8 mouse cellular contexts compared by ENCODE assay signal in the genomic region with DNA sequence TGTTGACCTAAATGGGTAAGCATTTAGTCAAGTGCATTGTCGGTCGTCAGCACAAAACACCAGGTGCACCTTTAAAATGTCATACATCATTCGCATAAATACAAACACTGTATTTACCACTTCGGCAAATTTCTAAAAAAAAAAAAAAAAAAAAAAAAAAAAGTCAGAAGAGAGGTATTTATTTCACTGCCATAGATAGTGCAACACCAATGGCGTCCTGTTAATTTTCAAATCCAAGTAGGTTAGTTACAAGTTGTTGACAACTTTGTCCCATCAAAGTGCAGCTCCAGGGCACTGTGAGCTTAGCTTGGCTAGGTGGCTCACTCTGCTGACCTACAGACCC. TPM values are rescaled to one million over a fixed set of nuclear protein-coding genes. Genes with fewer than 3 reads are reported as not detected.
DNase-seq lines count a peak whose midpoint lies in the region; ATAC-seq and TF ChIP-seq lines count a peak whose summit lies in the region.

No protein-coding gene starts in this region.

- H3K4me3 ChIP-seq in heart, embryonic 15.5 days = peak overlapping the region; percentile 73
- peak overlapping the region; percentile 84 for H3K4me3 ChIP-seq in G1E (ENCODE audit: low read depth, low read length)
- H3K4me3 ChIP-seq in hindbrain, embryonic 10.5 days = peak overlapping the region; percentile 87
- H3K4me3 ChIP-seq in midbrain, embryonic 10.5 days = peak overlapping the region; percentile 87

- 25% methylated on average over 5 of the region's 5 CpGs for WGBS in heart, embryonic 15.5 days
- WGBS in hindbrain, embryonic 10.5 days = 14% methylated on average over 5 of the region's 5 CpGs
- 14% methylated on average over 5 of the region's 5 CpGs for WGBS in midbrain, embryonic 10.5 days

- no peaks in the 10 kb centered on the region for H3K9me3 ChIP-seq in heart, embryonic 15.5 days (replicated peaks)
- H3K9me3 ChIP-seq in G1E (replicated peaks) = peaks cover 4% of the 10 kb centered on the region; the same call in 1 of the 2 replicates
- no peaks in the 10 kb centered on the region for H3K9me3 ChIP-seq in hindbrain, embryonic 10.5 days
- peaks cover 3% of the 10 kb centered on the region; the same call in 1 of the 2 replicates for H3K9me3 ChIP-seq in midbrain, embryonic 10.5 days (replicated peaks)

- H3K4me2 ChIP-seq in heart, embryonic 15.5 days = peak overlapping the region; percentile 74

- H3K9ac ChIP-seq in heart, embryonic 15.5 days = peak overlapping the region; percentile 72

- peaks cover 11% of the 10 kb centered on the region for H3K4me1 ChIP-seq in heart, embryonic 15.5 days (replicated peaks)
- peaks cover 67% of the 10 kb centered on the region for H3K4me1 ChIP-seq in G1E (ENCODE audit: insufficient read depth, low read depth, low read length)
- H3K4me1 ChIP-seq in hindbrain, embryonic 10.5 days (replicated peaks) = peaks cover 30% of the 10 kb centered on the region
- peaks cover 46% of the 10 kb centered on the region for H3K4me1 ChIP-seq in midbrain, embryonic 10.5 days

- TF ChIP-seq CTCF in G1E (IDR thresholded peaks at IDR 0.05; ENCODE audit: low read depth, low read length) = no peak

- no peaks in the 10 kb centered on the region for H3K27me3 ChIP-seq in heart, embryonic 15.5 days
- no peaks in the 10 kb centered on the region for H3K27me3 ChIP-seq in G1E (ENCODE audit: insufficient read depth, low read length)
- H3K27me3 ChIP-seq in hindbrain, embryonic 10.5 days (ENCODE audit: insufficient read depth, poor library complexity, severe bottlenecking) = no peaks in the 10 kb centered on the region
- no peaks in the 10 kb centered on the region for H3K27me3 ChIP-seq in midbrain, embryonic 10.5 days (ENCODE audit: low read depth, poor library complexity, severe bottlenecking)

- H3K36me3 ChIP-seq in heart, embryonic 15.5 days = no peaks in the 10 kb centered on the region
- H3K36me3 ChIP-seq in G1E (replicated peaks) = peaks cover 10% of the 10 kb centered on the region
- peaks cover 16% of the 10 kb centered on the region for H3K36me3 ChIP-seq in hindbrain, embryonic 10.5 days
- peaks cover 21% of the 10 kb centered on the region for H3K36me3 ChIP-seq in midbrain, embryonic 10.5 days

- H3K27ac ChIP-seq in heart, embryonic 15.5 days = peak overlapping the region; percentile 88
- peak overlapping the region; percentile 95 for H3K27ac ChIP-seq in hindbrain, embryonic 10.5 days
- peak overlapping the region; percentile 94 for H3K27ac ChIP-seq in midbrain, embryonic 10.5 days (replicated peaks)

- no peak for DNase-seq in heart, adult 11 months
- no peak for DNase-seq in G1E (ENCODE audit: low spot score)
- DNase-seq in hindbrain, embryonic 10.5 days (ENCODE audit: low spot score) = no peak
- DNase-seq in midbrain, embryonic 10.5 days (ENCODE audit: low spot score) = no peak
- no peak for DNase-seq in thymus, postnatal 25 days
- DNase-seq in thymus, postnatal 0 days (ENCODE audit: low spot score) = no peak
- no peak for DNase-seq in layer of hippocampus, adult 11-12 months (ENCODE audit: low spot score)

- no peak; the same call in 1 of the 2 replicates for ATAC-seq in heart, embryonic 15.5 days (replicated peaks; ENCODE audit: insufficient number of reproducible peaks, insufficient read depth, low FRiP score, low read depth)
- ATAC-seq in G1E (ENCODE audit: extremely low read depth, insufficient number of reproducible peaks, low FRiP score, poor library complexity, severe bottlenecking) = no peak

RNA-seq across cellular contexts. Expression of a gene that starts 0.5 kb away (rescaled TPM):
- 19.0 and 19.8 TPM in 2 replicates for polyA plus RNA-seq in heart, embryonic 15.5 days (2015; fragmentation: Nextera tagmentation; extraction: Ambion mirVana)
- total RNA-seq in G1E (2014; fragmentation: Nextera tagmentation) = 52.9 and 64.9 TPM in 2 replicates
- 30.1 and 55.0 TPM in 2 replicates for total RNA-seq in G1E (2017)
- 3.6 and 4.4 TPM in 2 replicates for polyA plus RNA-seq in G1E (2012)
- polyA plus RNA-seq in hindbrain, embryonic 10.5 days (2016; fragmentation: Nextera tagmentation; extraction: Ambion mirVana) = 23.1 and 25.9 TPM in 2 replicates
- 26.4 and 26.8 TPM in 2 replicates for polyA plus RNA-seq in midbrain, embryonic 10.5 days (2016; fragmentation: Nextera tagmentation; extraction: Ambion mirVana)
- 18.9 and 20.9 TPM in 2 replicates for polyA plus RNA-seq in thymus, postnatal 0 days (2015; fragmentation: Nextera tagmentation; extraction: Ambion mirVana)

RNA-seq across cellular contexts. Expression of a gene that starts 24.0 kb away (rescaled TPM):
- 0.58 and 0.76 TPM in 2 replicates for polyA plus RNA-seq in heart, embryonic 15.5 days (2015; fragmentation: Nextera tagmentation; extraction: Ambion mirVana)
- total RNA-seq in G1E (2014; fragmentation: Nextera tagmentation) (not detected in 2 replicates), G1E (2017) (0.41 and 0.49 TPM in 2 replicates)
- polyA plus RNA-seq in G1E (2012) = not detected in 2 replicates
- polyA plus RNA-seq in hindbrain, embryonic 10.5 days (2016; fragmentation: Nextera tagmentation; extraction: Ambion mirVana) = 45.3 and 45.6 TPM in 2 replicates
- polyA plus RNA-seq in midbrain, embryonic 10.5 days (2016; fragmentation: Nextera tagmentation; extraction: Ambion mirVana) = 47.3 and 51.2 TPM in 2 replicates
- polyA plus RNA-seq in thymus, postnatal 0 days (2015; fragmentation: Nextera tagmentation; extraction: Ambion mirVana) = 0.55 and 0.57 TPM in 2 replicates

RNA-seq across cellular contexts. Expression of a gene that starts 53.8 kb away (rescaled TPM):
- 13.0 and 15.2 TPM in 2 replicates for polyA plus RNA-seq in heart, embryonic 15.5 days (2015; fragmentation: Nextera tagmentation; extraction: Ambion mirVana)
- total RNA-seq in G1E (2014; fragmentation: Nextera tagmentation) (32.7 and 46.3 TPM in 2 replicates), G1E (2017) (43.7 and 46.2 TPM in 2 replicates)
- 1.1 and 2.0 TPM in 2 replicates for polyA plus RNA-seq in G1E (2012)
- 13.3 and 20.0 TPM in 2 replicates for polyA plus RNA-seq in hindbrain, embryonic 10.5 days (2016; fragmentation: Nextera tagmentation; extraction: Ambion mirVana)
- 17.7 and 24.9 TPM in 2 replicates for polyA plus RNA-seq in midbrain, embryonic 10.5 days (2016; fragmentation: Nextera tagmentation; extraction: Ambion mirVana)
- polyA plus RNA-seq in thymus, postnatal 0 days (2015; fragmentation: Nextera tagmentation; extraction: Ambion mirVana) = 12.8 and 13.6 TPM in 2 replicates

RNA-seq across cellular contexts. Expression of a gene that starts 54.2 kb away (rescaled TPM):
- polyA plus RNA-seq in heart, embryonic 15.5 days (2015; fragmentation: Nextera tagmentation; extraction: Ambion mirVana) = 6.6 and 8.6 TPM in 2 replicates
- total RNA-seq in G1E (2014; fragmentation: Nextera tagmentation) (7.8 and 9.9 TPM in 2 replicates), G1E (2017) (5.1 and 6.1 TPM in 2 replicates)
- 0.62 and 0.75 TPM in 2 replicates for polyA plus RNA-seq in G1E (2012)
- polyA plus RNA-seq in hindbrain, embryonic 10.5 days (2016; fragmentation: Nextera tagmentation; extraction: Ambion mirVana) = 4.9 and 5.9 TPM in 2 replicates
- polyA plus RNA-seq in midbrain, embryonic 10.5 days (2016; fragmentation: Nextera tagmentation; extraction: Ambion mirVana) = 4.5 and 5.1 TPM in 2 replicates
- 10.1 and 11.9 TPM in 2 replicates for polyA plus RNA-seq in thymus, postnatal 0 days (2015; fragmentation: Nextera tagmentation; extraction: Ambion mirVana)

Comparison
In these comparisons a context has a peak if more than half of its experiments do, and no peak if none do; other contexts are left out.
1. RNA of a gene that starts 24.0 kb away (polyA plus RNA-seq): 47.3 to 51.2 TPM in midbrain, embryonic 10.5 days and 45.3 to 45.6 TPM in hindbrain, embryonic 10.5 days; 0.58 to 0.76 TPM in heart, embryonic 15.5 days, 0.55 to 0.57 TPM in thymus, postnatal 0 days and not detected in G1E; every median in the first group is over 10 times any median in the second.
2. Peak in every context shown above with its lines, with median percentiles within 50 percentile points of each other: H3K27ac ChIP-seq and H3K4me3 ChIP-seq.